Mouse (Mus musculus) heart, embryonic 10.5 days (tissue): ENCODE data around the gene Cbx1. TPM values are rescaled to one million over a fixed set of nuclear protein-coding genes. Genes with fewer than 3 reads are reported as not detected.
A peak's percentile ranks its signal among the peaks of the same experiment; 100 is the strongest.

ENCODE experiments used
- microRNA counts: library from miRNA; unstranded; fragments of <30 nt; microRNA quantifications from one replicate; lab custom pipeline; 2017
- microRNA-seq: library from miRNA; unstranded; fragments of <30 nt; microRNA quantifications from one replicate; pipeline ENCODE4, GENCODE M21; 2017
- polyA plus RNA-seq: library from polyadenylated mRNA; unstranded; fragments of >200 nt; fragmentation: Nextera tagmentation; extraction: Ambion mirVana; gene quantifications from 2 replicates; pipeline ENCODE4 v1.2.1, GENCODE M21; 2016

Gene Cbx1
- polyA plus RNA-seq, 1 experiment from 2014 or later: 101 TPM

MicroRNAs within 50 kb of the gene (microRNA counts, 519-probe panel; counts per million panel counts)
- 7,272 counts per million, percentile 80 among the panel's probes with 10 or more counts for microRNA mmu-miR-152 (lab: Ali Mortazavi, UCI)

Small RNA genes within 50 kb of the gene (microRNA-seq; reads per million reads assigned to microRNA genes)
- 167 reads per million, percentile 57 among the genes with 10 or more reads in this experiment for gene Mir152

Other genes with a start within 250 kb of the Cbx1 start
- 16.6 and 17.8 TPM in 2 replicates for gene Snx11, start 11.6 kb upstream of the Cbx1 start, polyA plus RNA-seq
- gene Nfe2l1, start 40.8 kb downstream of the Cbx1 start, polyA plus RNA-seq: 65.0 and 78.7 TPM in 2 replicates
- 86.6 and 90.1 TPM in 2 replicates for gene Copz2, start 60.7 kb downstream of the Cbx1 start, polyA plus RNA-seq
- gene Cdk5rap3, start 127.4 kb downstream of the Cbx1 start, polyA plus RNA-seq: 68.3 and 84.3 TPM in 2 replicates
- gene Prr15l, start 139.0 kb downstream of the Cbx1 start, polyA plus RNA-seq: 0.90 and 1.5 TPM in 2 replicates
- gene Pnpo, start 154.9 kb downstream of the Cbx1 start, polyA plus RNA-seq: 69.3 and 72.6 TPM in 2 replicates
- gene Sp2, start 193.8 kb downstream of the Cbx1 start, polyA plus RNA-seq: 20.1 and 21.9 TPM in 2 replicates
- 0.47 and 2.3 TPM in 2 replicates for gene Sp6, start 224.3 kb downstream of the Cbx1 start, polyA plus RNA-seq
- gene Scrn2, start 240.8 kb downstream of the Cbx1 start, polyA plus RNA-seq: 21.3 and 30.0 TPM in 2 replicates